2 mouse cellular contexts compared by ENCODE assay signal in the genomic region with DNA sequence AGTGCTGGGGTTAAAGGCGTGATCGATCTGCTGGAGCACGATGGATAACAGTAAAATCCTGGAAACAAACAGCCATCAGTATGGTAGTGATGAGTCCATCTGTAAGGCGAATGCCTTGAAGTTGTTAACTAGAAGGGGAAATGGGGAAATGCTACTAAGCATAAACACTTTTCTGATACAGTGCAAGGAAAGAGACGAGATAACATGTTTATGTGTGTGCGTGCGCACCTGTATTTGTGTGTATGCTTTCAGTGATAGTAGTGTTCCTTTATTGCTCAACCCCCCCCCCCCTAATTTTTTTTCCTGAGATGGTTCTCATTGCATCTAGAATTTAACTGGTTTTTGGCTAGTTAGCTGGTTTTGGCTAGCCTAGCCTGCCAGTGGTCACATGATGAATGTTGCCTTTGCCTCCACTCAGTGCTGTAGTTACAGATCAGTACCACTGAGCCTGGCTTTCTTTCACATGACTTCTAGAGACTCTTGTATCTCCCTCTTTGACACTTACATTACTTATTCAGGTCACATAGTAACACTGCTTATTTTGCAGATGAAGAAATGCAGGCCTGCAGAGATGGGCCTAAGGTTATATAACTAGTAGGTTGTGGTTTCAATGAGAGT.
TF ChIP-seq lines count a peak whose summit lies in the region.

No protein-coding gene starts in this region.

TF ChIP-seq in C2C12, 6 proteins besides CTCF, POLR2A, EP300 and RAD21:
- no peak for TF ChIP-seq FOSL1 (IDR thresholded peaks at IDR 0.05; ENCODE audit: insufficient read depth, low read length, poor library complexity, severe bottlenecking)
- peak; percentile 13 for TF ChIP-seq USF1 (IDR thresholded peaks at IDR 0.05; ENCODE audit: low read depth)

TF ChIP-seq in ES-E14, 5 proteins besides CTCF, POLR2A, EP300 and RAD21:
- TF ChIP-seq CHD2 (IDR thresholded peaks at IDR 0.05; ENCODE audit: low read depth, low read length) (no peak), ZNF384 (IDR thresholded peaks at IDR 0.05; ENCODE audit: low read depth, low read length) (no peak), MAFK (IDR thresholded peaks at IDR 0.05; ENCODE audit: insufficient read depth, low read depth, low read length) (no peak), ZC3H11A (IDR thresholded peaks at IDR 0.05; ENCODE audit: borderline replicate concordance, low read depth, low read length) (no peak), HCFC1 (IDR thresholded peaks at IDR 0.05; ENCODE audit: borderline replicate concordance, insufficient read depth, low read length) (no peak)
